Mouse (Mus musculus) heart, adult 18-20 months (tissue): ENCODE results near the gene Lmo2. TPM values are rescaled to one million over a fixed set of nuclear protein-coding genes. Genes with fewer than 3 reads are reported as not detected.
"Not testable (repeated sequence)": the region's sequence is repeated elsewhere in the genome, so short reads cannot be mapped to it uniquely, and the experiment has no call there.

ENCODE experiments used
- DNase-seq, 2 experiments: peaks; one replicate each; pipeline ENCODE4 v3.0.0; 2021 to 2022; ENCODE audit warnings: mixed read lengths in 1 of 2
- total RNA-seq, 2 experiments: library from RNA; stranded (reverse); gene quantifications; 2 replicates each; pipeline ENCODE4 v1.2.3; 2021

The Lmo2 gene
- total RNA-seq, 2 experiments from 2014 or later, result 21.6 to 26.0 TPM

GRCm38 (mm10) chr2:103977716-103978115 lies 19.9 kb downstream of the Lmo2 start:
- no peak for DNase-seq

GRCm38 (mm10) chr2:103982250-103982649 lies 24.5 kb downstream of the Lmo2 start:
- DNase-seq, result peak; percentile 80 to 93

- no peak for DNase-seq
These were observed 25.4 kb downstream of the Lmo2 start for GRCm38 (mm10) chr2:103983146-103983545.

GRCm38 (mm10) chr2:103987595-103987994 lies 29.8 kb downstream of the Lmo2 start:
- not testable (repeated sequence) for DNase-seq

- DNase-seq, result no peak
These were observed 31.9 kb downstream of the Lmo2 start for GRCm38 (mm10) chr2:103989724-103990123.

- DNase-seq, result no peak
These were observed 33.5 kb downstream of the Lmo2 start for GRCm38 (mm10) chr2:103991303-103991702.

GRCm38 (mm10) chr2:103992162-103992561 lies 34.4 kb downstream of the Lmo2 start:
- no peak for DNase-seq

GRCm38 (mm10) chr2:103992618-103993332 lies 35.0 kb downstream of the Lmo2 start:
- no peak for DNase-seq

GRCm38 (mm10) chr2:104001076-104001475 lies 43.3 kb downstream of the Lmo2 start:
- DNase-seq, result no peak

- no peak for DNase-seq
These were observed 44.1 kb downstream of the Lmo2 start for GRCm38 (mm10) chr2:104001861-104002260.

- DNase-seq, result peak; percentile 37 to 58
These were observed 45.1 kb downstream of the Lmo2 start for GRCm38 (mm10) chr2:104002711-104003413.

GRCm38 (mm10) chr2:104007793-104008519 lies 50.2 kb downstream of the Lmo2 start:
- no peak for DNase-seq

- not testable (repeated sequence) for DNase-seq
These were observed 51.1 kb downstream of the Lmo2 start for GRCm38 (mm10) chr2:104008853-104009252.

GRCm38 (mm10) chr2:104023096-104023495 lies 65.3 kb downstream of the Lmo2 start:
- DNase-seq, result no peak

- DNase-seq, result no peak
These were observed 66.9 kb downstream of the Lmo2 start for GRCm38 (mm10) chr2:104024656-104025055.

- DNase-seq, result peak; percentile 89 to 91
These were observed 69.8 kb downstream of the Lmo2 start, which contains the start of gene Fbxo3 for GRCm38 (mm10) chr2:104027458-104028138. TSS of gene Fbxo3 (plus strand) at chr2:104027721.

GRCm38 (mm10) chr2:104028139-104028723 lies 70.4 kb downstream of the Lmo2 start, which contains the start of gene 4931422A03Rik:
TSS of gene 4931422A03Rik (minus strand) at chr2:104028361.
- DNase-seq, result peak in 1 of 2 experiments; percentile 30

GRCm38 (mm10) chr2:104029074-104029473 lies 71.3 kb downstream of the Lmo2 start:
- no peak for DNase-seq

- DNase-seq, result no peak
These were observed 72.6 kb downstream of the Lmo2 start for GRCm38 (mm10) chr2:104030381-104030780.
